Mouse (Mus musculus) kidney, adult 11 months (tissue): Measurements from ENCODE around the gene Ptrh2.

Source experiments
- DNase-seq: peaks from one replicate; pipeline ENCODE4 v3.0.0; 2022

The Ptrh2 gene

DNA sequence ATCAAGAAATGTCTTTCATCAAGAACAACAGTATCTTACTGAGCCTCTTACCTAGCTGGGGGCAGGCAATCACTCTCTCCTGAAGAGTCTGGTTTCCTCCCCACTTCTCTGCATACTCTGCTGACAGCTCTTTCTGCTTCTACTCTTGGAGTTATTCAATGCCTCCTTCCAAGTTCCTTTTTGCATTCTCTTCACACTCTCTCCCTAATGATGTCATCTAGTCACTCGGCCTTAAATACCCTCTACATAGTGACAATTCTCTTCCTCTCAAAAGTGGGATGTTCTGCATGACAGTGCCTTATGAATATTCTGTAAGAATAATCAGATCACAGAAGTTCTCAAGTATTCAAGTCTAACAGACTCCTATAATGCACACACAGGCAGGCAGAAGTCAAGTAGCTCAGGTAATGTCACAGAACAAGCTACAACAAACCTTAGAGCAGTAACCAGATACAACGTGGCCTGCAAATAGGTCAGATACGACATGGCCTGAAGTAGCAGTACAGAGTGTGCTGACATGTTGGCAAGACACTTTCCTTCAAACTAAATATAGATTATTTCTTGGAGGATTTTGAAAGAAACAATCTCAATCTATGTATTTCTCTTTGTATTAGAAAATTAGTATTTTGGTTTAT, 12.6 kb upstream of the Ptrh2 start:
- no peak for DNase-seq

DNA sequence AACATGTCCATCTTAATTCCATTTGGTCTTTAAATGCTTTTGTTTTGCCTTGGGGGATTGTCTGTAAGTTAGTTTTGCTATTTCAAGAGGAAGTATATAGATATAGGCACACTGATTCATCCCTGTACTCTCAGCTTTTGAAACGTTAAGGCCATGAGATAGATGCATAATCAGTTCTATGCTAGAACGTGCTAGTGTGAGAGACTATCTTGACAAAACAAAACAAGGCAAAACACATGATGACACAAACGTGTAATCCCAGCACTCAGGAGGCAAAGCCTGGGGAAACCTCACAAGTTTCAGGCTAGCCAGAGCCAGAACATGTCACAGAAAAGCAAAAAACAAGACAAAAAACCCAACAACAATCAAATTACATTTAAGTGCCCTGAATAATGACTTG, 11.0 kb upstream of the Ptrh2 start:
- no peak for DNase-seq

DNA sequence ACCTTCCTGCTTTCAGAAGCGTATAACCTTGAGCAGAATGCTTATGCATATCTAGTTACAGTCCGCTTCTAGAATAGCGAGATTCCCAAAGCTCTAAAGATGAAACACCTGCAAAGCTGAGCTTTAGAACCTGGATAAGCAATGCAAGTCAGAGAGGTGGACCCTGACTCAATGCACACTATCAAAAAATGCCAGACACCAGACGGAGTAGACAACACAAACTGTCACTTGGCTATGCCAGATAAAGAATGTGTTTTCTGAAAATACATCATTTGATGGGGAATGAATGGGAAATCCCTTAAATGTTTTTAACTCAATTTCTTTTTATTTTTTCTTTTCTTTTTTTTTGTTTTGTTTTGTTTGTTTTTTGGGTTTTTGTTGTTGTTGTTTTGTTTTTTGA, 8.3 kb upstream of the Ptrh2 start:
- no peak for DNase-seq

DNA sequence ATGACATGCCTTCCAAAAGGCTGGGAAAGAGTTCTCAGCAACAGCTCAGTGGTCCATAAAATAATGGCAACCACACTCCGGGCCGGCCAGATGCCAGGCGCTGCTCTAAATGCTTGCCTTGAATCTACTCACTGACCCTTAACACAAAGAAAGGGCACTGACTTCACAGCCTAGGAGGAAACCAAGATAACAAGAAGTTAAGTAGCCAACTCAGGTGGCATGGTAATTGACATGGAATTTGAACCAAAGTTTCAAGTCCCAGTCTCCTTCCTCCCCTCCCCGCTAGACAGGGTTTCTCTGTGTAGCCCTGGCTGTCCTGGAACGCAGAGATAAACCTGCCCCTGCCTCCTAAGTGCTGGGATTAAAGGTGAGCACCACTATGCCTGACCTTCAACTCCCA, 4.8 kb upstream of the Ptrh2 start:
- DNase-seq, result peak; percentile 70

- DNase-seq, result no peak
Measured at GRCm38 (mm10) chr11:86680729-86681128, 3.1 kb upstream of the Ptrh2 start.

GRCm38 (mm10) chr11:86681423-86681822, 2.4 kb upstream of the Ptrh2 start:
- DNase-seq, result no peak

DNA sequence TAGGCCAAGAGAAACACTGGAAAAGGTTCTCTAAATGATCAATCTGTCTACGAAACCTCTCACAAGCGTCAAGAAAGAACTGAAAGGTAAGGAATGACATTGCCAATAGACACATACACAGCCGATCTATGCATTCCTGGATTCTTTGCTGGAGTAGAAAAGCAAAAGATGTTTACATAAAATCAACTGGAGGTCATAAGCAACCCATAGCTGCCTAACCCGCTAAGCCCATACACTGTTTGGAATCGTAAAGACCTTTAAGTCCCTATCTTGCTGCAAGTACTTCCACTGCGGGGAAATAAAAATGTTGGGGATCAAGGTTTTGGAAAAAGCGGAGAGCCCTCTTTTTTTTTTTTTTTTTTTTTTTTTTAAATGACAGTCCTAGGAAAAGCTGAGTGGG, 924 bp upstream of the Ptrh2 start:
- DNase-seq, result no peak

- DNase-seq, result no peak
Measured at GRCm38 (mm10) chr11:86684126-86685012, 584 bp downstream of the Ptrh2 start.

GRCm38 (mm10) chr11:86685366-86685765, 1.6 kb downstream of the Ptrh2 start:
- no peak for DNase-seq

DNA sequence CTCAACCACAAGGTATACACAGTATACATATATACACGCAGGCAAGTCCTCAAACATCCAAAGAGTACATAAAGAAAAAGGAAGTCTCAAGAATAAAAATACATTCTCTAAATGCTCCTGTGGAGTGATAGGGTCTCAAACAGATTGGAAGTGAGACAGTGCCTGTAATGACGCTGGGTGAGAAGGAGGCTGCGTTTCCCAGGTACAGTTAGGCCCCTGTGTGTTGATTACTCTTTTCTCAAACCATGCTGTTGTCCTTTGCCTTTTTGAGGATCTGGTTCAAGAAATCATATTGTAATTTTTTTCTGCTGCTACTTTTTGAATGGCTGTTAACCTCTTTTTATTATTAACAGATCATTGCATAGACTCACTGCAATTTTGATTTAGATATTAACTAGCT, 6.6 kb downstream of the Ptrh2 start:
- no peak for DNase-seq

GRCm38 (mm10) chr11:86691482-86691881, 7.7 kb downstream of the Ptrh2 start:
- DNase-seq, result no peak

DNA sequence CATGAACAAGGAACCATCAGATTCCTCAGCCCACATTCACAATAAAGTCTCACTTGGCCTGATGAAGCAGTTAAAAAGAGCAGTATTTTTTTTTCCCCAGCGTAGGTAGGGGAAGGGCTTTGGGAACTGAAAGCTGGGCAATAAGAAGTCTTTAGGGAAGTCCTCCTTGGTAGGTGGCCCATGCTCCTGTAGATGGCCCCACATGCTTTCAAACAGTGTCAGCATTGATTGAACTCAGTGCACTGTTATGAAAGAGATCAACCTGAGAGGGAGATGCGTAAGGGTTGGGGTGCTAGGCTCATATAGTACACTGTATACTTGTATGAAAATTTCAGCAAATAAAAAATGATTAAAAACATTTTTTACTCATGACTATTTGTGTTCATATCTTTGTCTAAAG, 8.2 kb downstream of the Ptrh2 start:
- no peak for DNase-seq

GRCm38 (mm10) chr11:86692546-86692945, 8.8 kb downstream of the Ptrh2 start:
- DNase-seq, result no peak

GRCm38 (mm10) chr11:86695461-86695860, 11.7 kb downstream of the Ptrh2 start:
- DNase-seq, result no peak

DNA sequence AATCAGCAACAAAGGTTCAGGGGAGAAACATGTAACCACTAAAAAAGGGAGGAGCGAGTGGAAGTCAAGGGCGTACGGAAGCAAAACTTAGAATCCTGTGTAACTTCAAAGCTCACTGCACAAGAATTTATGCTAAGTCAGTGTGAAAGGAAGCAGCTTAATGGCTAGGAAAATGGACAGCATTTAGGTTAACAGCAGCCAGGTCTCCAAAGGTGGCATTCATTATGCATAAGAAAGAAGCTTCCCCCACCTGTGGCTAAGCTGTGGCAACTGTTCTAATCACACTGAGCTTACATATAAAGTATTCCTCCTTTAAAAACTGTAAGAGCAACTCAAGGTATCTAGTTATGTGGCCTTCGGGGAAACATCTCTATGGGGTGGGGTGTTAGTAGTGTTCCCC, 17.4 kb downstream of the Ptrh2 start:
- DNase-seq, result no peak

GRCm38 (mm10) chr11:86714606-86715005, 30.8 kb downstream of the Ptrh2 start:
- no peak for DNase-seq

DNA sequence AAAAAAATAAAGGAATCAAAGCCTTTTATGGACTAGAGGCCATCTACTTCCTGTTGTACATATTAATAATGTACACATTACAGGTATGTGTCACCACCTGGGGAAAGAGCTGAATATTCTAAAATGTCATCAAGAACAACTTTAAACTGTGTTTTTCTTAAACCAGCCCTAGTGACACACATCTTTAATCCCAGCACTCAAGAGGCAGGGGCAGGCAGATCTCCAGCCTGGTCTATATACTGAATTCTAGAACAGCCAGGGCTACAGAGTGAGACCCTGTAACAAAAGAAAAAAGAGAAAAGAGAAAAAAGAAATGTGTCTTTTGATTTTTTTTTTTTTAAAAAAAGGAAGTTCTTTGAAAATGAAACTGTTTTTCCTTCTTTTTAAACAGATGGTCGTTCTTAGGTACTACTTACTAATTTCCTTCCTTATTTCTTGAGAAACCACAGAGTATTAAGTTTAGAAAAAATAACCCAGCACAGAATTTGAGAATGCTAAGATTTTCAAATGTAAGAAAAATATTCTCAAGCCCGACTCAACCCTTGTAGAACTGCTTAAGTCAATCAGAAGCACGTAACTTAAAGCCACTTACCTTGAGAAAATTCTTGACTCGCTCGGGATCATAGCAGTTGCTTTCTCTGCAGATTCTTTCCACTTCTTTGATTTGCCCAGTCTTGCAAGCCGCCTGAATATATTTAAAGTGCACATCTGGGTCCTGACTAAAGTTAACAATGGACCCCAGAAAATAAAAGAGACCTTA, 33.7 kb downstream of the Ptrh2 start:
- DNase-seq, result no peak

- DNase-seq, result no peak
Measured at GRCm38 (mm10) chr11:86718369-86718768, 34.6 kb downstream of the Ptrh2 start.

GRCm38 (mm10) chr11:86719390-86719789, 35.6 kb downstream of the Ptrh2 start:
- no peak for DNase-seq

- DNase-seq, result no peak
Measured at GRCm38 (mm10) chr11:86724004-86724403, 40.2 kb downstream of the Ptrh2 start.

DNA sequence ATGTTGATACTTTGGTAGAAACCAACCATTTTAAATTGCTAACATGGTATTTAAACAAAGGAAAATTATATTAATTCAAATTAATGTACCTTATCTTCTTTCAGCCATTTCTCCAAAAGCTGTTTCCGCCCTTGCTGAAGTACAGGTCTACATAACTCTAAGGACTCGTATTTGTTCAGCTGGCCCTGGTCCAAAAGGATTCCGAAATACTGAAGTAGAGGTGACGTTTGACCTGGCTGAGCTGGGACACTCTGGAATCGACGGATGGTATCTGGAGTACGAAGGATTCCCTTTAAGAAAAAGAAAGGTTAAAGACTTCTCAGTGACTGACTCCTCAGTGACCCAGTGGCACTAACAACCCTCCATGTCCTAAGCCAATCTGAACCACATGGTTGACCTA, 41.2 kb downstream of the Ptrh2 start:
- DNase-seq, result no peak

- DNase-seq, result no peak
Measured at GRCm38 (mm10) chr11:86725607-86726006, 41.8 kb downstream of the Ptrh2 start.

DNA sequence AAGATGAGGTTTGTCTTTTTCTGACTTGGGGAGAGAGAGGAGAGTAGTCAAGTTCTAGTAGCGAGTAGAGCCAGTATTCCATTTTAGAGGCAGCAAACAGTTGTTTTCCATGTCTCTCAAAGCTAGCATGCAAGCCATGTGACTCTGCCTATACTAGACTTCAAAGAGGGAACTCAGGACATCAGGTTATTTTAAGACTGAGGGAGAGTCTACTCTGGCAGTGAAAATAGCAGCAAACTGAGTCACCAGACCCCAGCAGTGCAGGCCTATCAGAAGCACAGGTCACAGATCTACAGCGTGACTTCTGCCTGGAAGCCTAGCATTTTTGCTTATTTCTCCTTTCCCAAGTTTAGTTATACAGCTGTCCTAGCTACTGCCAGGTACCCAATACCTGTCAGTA, 47.7 kb downstream of the Ptrh2 start:
- no peak for DNase-seq
